Mouse (Mus musculus): ENCODE data around the gene Gna13. TPM values are rescaled to one million over a fixed set of nuclear protein-coding genes. Genes with fewer than 3 reads are reported as not detected.
A peak's percentile ranks its signal among the peaks of the same experiment; 100 is the strongest.

Gna13 gene
- total RNA-seq, 2 experiments from 2014 or later: 55.5 to 59.9 TPM

DNA sequence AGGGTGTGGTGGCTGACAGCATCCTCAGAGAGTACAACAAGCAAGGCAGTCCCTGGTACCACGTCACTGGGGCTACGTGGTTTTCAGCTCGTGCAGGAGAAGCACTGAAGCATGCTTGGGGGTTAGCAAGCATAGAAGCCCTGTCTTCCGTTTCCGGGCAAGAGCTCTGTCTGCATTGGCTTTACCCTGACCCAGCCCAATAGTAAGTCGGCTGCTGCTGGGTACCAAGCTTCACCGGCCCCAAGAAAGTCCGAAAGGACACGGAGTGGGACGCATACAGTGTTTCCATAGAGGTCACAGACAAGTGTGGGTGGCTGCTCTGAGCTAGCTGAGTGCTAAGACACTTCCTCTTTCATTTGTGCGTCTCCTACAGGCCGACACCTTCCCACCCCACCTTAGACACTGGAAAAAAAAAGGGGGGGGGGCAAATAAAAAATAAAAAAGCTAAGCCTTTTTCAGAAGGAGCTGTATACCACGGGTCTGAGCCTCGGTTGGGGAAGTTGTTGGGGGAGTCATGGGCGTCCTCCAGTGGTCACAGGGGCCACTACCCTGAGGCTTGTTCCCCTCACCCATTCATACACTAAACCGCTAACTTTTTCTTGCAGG, 57.4 kb downstream of the Gna13 start:
- no peak for DNase-seq (ENCODE audit: low spot score in 2 of 2)

DNA sequence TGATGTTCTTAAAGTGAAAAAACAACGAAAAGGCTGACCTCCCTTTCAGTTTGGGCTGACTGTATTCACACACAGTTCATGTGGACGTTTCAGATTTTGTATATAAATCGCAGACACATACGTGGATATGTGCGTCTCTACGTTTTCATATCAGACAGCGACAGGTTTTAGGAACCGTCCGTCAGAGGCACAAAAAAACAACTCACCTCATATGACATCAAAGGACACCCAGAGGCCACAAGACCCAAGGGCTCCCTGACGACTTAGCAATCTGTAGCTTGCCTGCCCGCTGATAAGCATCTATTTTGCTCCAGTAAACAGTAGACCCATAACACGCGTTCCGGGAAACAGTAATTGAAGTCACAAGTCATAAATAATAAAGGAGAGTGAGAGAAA, 57.9 kb downstream of the Gna13 start:
- DNase-seq (ENCODE audit: low spot score in 2 of 2): no peak

DNA sequence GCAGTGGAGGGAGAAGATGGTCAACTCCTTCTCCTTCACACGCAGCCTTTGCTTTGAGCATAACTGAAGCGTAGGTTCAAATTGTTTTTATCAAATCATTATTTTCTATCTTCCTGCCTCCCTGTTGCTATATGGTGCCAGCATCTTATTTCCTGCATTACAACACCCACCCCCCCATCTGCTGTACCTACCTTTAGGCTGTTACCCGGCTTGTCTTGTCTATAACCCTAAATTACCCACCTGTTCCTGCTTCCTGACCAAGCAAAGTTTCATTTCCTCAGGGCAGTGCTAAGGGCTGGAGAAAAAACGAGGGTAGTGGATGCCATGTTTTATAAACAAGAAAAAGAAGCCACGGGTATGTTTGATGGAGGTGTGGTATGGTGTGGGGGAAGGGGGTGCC, 58.6 kb downstream of the Gna13 start:
- DNase-seq (ENCODE audit: low spot score in 2 of 2): no peak

- DNase-seq (ENCODE audit: low spot score in 2 of 2): no peak
Measured at GRCm38 (mm10) chr11:109422263-109422662, 59.6 kb downstream of the Gna13 start.

DNA sequence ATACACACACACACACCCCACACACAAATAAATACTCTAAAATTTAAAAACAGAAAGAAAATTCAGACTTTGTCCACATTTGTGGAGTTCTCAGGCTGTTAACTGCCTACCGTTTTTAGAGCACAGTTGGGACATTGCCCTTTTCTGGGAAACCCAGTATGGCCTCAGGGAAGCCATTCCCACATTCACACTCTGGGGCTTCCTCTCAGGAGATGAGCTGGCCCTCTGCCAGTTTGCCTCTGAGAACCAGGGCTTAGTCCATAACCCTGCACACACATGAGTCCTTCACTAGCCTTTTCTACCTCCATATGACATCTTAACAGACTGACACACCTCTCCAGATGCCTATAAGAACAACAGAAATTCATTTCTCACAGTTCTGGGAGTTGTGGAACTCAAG, 60.7 kb downstream of the Gna13 start:
- DNase-seq (ENCODE audit: low spot score in 2 of 2): no peak

DNA sequence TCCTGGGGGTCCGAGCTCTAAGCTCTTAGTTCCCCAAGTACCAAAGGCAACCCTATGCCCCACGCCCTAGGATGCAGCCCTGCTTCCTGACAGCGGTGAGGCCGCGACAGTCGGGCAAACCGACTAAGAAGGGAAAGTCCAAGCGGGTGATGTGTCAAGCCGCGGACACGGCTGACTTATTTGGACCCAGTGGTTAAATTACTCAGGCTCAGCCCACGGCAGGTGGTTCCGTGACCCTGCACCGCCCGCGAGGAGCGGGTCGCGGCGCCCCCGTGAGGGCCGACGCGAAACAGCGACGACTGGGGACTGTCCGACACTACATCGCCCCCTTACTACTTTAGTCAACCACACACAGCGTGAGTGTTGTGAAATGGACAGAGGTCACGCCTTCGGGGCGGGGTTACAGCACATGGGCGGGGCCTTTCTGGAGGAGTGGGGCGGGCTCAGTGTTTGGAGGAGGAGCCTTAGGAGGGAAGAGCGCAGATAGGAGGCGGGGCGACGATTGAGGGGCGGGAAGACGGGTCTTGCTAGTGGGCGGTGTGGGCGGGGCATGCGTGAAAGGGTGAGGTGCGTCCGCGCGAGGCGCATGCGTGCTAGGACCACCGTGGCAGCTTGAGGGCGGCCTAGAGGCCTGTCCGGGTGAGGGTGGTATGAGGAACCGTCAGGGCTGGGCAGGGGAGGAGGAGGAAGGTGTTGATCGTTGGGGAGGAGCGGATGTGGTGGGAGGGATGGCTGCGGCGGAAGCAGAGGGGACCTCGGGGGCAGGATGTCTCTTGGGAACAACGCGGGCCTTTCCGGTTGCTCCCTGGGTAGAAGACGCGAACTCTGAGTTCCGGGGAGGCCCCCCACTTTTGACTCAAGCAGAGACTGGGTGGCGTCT, 63.0 kb downstream of the Gna13 start, which contains the start of gene Amz2:
Amz2 (plus strand) TSS at position 555 of the 880 bp plus-strand sequence.
- peak; percentile 97 to 98 for DNase-seq (ENCODE audit: low spot score in 2 of 2)

DNA sequence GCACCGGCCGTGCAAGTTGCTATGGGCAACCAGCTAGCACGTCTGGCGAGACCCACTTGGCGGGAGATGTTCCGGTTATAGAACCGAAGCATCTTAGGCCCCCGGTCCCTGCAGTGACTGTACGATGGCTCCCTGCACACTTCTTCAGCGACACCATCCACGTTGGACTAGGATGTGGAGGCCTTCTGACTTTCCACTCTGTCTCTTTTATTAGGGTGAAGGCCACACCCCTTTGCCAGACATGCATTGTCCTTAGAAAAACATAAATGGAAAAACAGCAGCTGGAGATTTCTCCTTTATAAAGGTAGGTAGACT, 63.6 kb downstream of the Gna13 start:
- no peak for DNase-seq (ENCODE audit: low spot score in 2 of 2)

GRCm38 (mm10) chr11:109427353-109427752, 64.7 kb downstream of the Gna13 start:
- DNase-seq (ENCODE audit: low spot score in 2 of 2): no peak

DNA sequence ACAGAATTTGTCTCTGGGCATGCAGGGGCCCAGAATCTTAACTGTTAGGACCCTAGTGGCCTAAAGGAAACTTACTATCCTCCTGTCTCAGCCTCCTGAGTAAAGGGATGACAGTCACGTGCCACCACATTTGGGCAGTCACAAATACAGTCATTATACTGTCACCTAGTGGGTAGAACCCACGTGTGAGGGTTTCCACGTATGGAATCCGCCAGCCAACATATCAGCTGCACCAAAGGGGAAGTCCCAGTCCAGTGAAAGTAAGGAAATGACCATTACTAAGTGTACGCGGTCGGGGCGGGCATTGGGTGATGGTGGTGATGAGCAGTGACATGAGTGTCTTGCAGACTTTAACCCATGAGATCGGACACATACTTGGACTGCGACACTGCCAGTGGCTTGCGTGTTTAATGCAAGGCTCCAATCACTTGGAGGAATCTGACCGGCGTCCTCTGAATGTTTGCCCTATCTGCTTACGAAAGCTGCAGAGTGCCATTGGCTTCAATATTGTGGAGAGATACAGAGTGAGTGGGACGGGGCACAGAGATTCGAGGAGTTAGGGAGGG, 71.7 kb downstream of the Gna13 start:
- no peak for DNase-seq (ENCODE audit: low spot score in 2 of 2)

- no peak for DNase-seq (ENCODE audit: low spot score in 2 of 2)
Measured at GRCm38 (mm10) chr11:109436889-109437288, 74.3 kb downstream of the Gna13 start.

- DNase-seq (ENCODE audit: low spot score in 2 of 2): no peak
Measured at GRCm38 (mm10) chr11:109439209-109439608, 76.6 kb downstream of the Gna13 start.

- DNase-seq (ENCODE audit: low spot score in 2 of 2): peak; percentile 47 to 66
Measured at GRCm38 (mm10) chr11:109439829-109440340, 77.3 kb downstream of the Gna13 start.

DNA sequence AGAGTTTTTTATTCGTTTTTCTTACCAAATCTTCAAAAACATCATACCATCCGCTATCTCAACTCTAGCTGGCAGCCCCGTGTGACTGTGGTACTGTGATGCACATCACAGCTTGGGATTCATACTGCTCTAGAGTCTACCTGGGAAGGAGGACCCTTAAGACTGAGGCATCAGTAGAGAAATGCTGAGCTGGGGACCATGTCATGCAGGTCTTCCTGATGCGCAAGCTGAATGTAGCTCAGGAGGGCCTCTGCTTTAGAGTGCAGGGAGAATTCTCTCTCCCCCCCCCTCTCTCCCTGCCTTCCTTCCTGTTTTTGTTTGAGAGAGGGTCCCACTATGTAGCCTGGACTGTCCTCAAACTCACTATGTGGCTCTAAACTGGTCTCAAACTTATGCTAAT, 78.0 kb downstream of the Gna13 start:
- DNase-seq (ENCODE audit: low spot score in 2 of 2): no peak

DNA sequence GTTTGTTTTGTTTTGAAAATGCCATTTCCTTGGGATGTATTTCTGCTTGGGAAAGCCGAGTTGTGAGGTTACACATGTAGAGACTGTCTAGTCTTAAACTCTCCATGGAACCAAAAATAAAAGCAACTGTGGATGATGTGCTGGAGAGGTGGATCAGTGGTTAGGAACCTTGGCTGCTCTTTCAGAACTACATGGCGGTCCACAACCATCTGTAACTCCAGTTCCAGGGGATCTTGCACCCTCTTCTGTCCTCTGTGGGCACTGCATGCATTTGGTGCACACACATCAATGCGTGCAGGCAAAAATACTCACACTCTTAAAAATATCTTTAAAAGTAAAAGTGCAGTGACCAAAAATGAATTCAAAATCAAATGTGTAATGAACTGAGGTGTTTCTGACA, 78.5 kb downstream of the Gna13 start:
- DNase-seq (ENCODE audit: low spot score in 2 of 2): peak in 1 of 2 experiments; percentile 39

GRCm38 (mm10) chr11:109442166-109442730, 79.6 kb downstream of the Gna13 start:
- DNase-seq (ENCODE audit: low spot score in 2 of 2): no peak

GRCm38 (mm10) chr11:109443468-109444263, 81.0 kb downstream of the Gna13 start:
- no peak for DNase-seq (ENCODE audit: low spot score in 2 of 2)

DNA sequence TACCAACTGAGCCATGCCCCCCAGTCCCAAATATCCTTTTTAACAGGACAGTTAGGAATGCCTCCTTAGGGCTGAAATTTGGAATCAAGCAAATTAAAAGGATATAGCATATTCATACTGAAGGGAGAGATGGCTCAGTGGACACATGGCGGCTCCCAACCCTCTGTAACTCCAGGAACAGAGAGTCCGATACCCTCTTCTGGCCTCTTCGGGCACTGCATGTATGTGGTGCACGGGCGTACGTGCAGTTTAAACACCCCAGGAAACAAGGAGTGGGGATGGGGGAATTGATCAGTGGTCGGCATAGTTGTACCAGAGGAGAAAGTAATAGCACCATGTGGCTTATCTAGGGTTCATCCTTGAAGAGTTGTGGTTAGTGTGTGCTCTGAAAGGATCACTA, 82.0 kb downstream of the Gna13 start:
- no peak for DNase-seq (ENCODE audit: low spot score in 2 of 2)

DNA sequence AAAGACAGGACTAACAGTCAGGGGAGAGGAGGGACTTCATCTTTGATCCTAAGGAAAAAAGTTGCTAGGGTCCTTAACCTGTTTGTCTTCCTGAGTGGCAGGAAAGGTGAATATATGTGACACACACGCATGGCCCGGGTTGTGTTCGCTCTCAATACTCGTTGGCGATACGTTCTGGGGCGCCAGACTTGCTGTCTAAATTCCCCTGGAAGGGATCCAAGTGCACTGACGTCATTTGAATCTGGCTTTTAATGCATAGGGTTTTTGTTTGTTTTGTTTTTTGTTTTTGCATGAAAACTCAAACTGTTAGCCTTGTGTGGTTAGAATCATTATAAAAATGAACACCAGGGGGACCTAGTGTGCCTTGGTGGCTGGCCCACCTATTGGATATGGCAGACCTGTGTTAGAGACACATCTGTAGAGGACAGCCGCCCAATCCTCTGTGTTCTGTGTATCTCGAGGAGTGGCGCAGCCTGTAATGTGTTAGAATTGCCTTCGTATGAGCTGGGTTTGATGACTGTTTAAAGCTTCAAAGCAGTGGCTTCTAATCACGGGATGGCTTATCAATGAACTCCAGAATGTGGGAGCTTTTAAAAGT, 82.9 kb downstream of the Gna13 start:
- peak in 1 of 2 experiments; percentile 65 for DNase-seq (ENCODE audit: low spot score in 2 of 2)

All from layer of hippocampus, adult 18-20 months (tissue).